ENCODE assay signal across 8 mouse cellular contexts in the genomic region with DNA sequence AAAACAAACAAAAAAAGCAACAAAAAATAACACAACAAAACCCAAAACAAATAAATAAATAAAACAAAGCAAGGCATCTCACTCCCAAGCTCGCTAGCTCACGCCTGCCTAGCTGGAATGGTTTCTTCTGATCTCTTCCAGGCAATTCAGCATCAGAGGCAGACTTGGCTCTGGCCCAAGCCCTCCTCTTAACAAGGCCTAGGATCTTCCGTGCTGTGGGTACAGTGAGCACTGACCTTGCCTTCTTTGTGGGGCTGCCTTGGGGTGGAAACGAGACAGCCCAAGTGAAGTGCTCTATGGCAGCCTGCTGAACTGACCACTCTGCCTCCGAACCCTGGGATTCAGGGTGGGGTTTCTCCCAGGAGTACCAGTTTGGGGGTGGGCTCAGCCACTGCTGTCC. TPM values are rescaled to one million over a fixed set of nuclear protein-coding genes. Genes with fewer than 3 reads are reported as not detected.
DNase-seq lines count a peak whose midpoint lies in the region; ATAC-seq lines count a peak whose summit lies in the region.

No protein-coding gene starts in this region.

- H3K27me3 ChIP-seq in hindbrain, embryonic 16.5 days (replicated peaks; ENCODE audit: control insufficient read depth, insufficient read depth, low read length) = no peaks in the 10 kb centered on the region
- H3K27me3 ChIP-seq in midbrain, embryonic 16.5 days (ENCODE audit: control insufficient read depth, insufficient read depth, low read depth, low read length) = no peaks in the 10 kb centered on the region

- peak overlapping the region; percentile 26 for H3K4me2 ChIP-seq in hindbrain, embryonic 16.5 days (ENCODE audit: low read length)
- peak overlapping the region; percentile 37 for H3K4me2 ChIP-seq in midbrain, embryonic 16.5 days (ENCODE audit: low read length)

- peak overlapping the region; percentile 98 for H3K27ac ChIP-seq in hindbrain, embryonic 16.5 days (ENCODE audit: low read depth, low read length)
- H3K27ac ChIP-seq in midbrain, embryonic 16.5 days (ENCODE audit: low read length) = peak overlapping the region; percentile 99

- H3K36me3 ChIP-seq in hindbrain, embryonic 16.5 days (ENCODE audit: control insufficient read depth, insufficient read depth, low read length) = no peaks in the 10 kb centered on the region
- H3K36me3 ChIP-seq in midbrain, embryonic 16.5 days (ENCODE audit: control insufficient read depth, insufficient read depth, low read length) = no peaks in the 10 kb centered on the region

- WGBS in hindbrain, embryonic 16.5 days = 5% methylated on average over 5 of the region's 5 CpGs
- 11% methylated on average over 5 of the region's 5 CpGs for WGBS in midbrain, embryonic 16.5 days

- ATAC-seq in hindbrain, embryonic 16.5 days = peak; percentile 63
- peak; percentile 59 for ATAC-seq in midbrain, embryonic 16.5 days
- ATAC-seq in inflammation-experienced regulatory T-cells, adult 6 months = no peak

- peak overlapping the region; percentile 58 for H3K9ac ChIP-seq in hindbrain, embryonic 16.5 days (ENCODE audit: low read depth, low read length)
- peak overlapping the region; percentile 62 for H3K9ac ChIP-seq in midbrain, embryonic 16.5 days (ENCODE audit: low read depth, low read length)

- no peak overlapping the region for H3K4me3 ChIP-seq in hindbrain, embryonic 16.5 days (ENCODE audit: low read length)
- no peak overlapping the region for H3K4me3 ChIP-seq in midbrain, embryonic 16.5 days (ENCODE audit: low read depth, low read length)

- peaks cover 34% of the 10 kb centered on the region for H3K4me1 ChIP-seq in hindbrain, embryonic 16.5 days (ENCODE audit: control insufficient read depth, insufficient read depth, low read depth, low read length)
- H3K4me1 ChIP-seq in midbrain, embryonic 16.5 days (ENCODE audit: control insufficient read depth, insufficient read depth, low read length) = peaks cover 61% of the 10 kb centered on the region

- H3K9me3 ChIP-seq in hindbrain, embryonic 16.5 days (ENCODE audit: control insufficient read depth, low read length) = no peaks in the 10 kb centered on the region
- H3K9me3 ChIP-seq in midbrain, embryonic 16.5 days (replicated peaks; ENCODE audit: control insufficient read depth, low read length, poor library complexity, severe bottlenecking) = no peaks in the 10 kb centered on the region

- peak; percentile 55 for DNase-seq in Muller cell, postnatal 12 days (ENCODE audit: inconsistent ontology term)
- peak; percentile 31 to 52 for DNase-seq in adrenal gland, postnatal 4 days (ENCODE audit: low spot score in 2 of 2)
- DNase-seq in frontal cortex, postnatal 36 days (ENCODE audit: low spot score in 2 of 2) = peak; percentile 66 to 78
- peak; percentile 63 to 74 for DNase-seq in left cerebral cortex, adult 18-20 months (ENCODE audit: low spot score in 2 of 2)
- DNase-seq in T-cell, adult 2 months (ENCODE audit: low spot score) = no peak

RNA-seq across cellular contexts. Expression of gene Cstad, which starts 52.0 kb away (rescaled TPM):
- total RNA-seq in adrenal gland, postnatal 4 days (2021) = 1 to 10 TPM; 6.7 to 7.3 TPM
- polyA plus RNA-seq in hindbrain, embryonic 16.5 days (2015; fragmentation: Nextera tagmentation; extraction: Ambion mirVana) = 0.19 and 0.99 TPM in 2 replicates
- total RNA-seq in left cerebral cortex, adult 18-20 months (2021) = 1 to 10 TPM; 3.1 to 4.0 TPM
- 0.62 TPM in 2 replicates for polyA plus RNA-seq in midbrain, embryonic 16.5 days (2015; fragmentation: Nextera tagmentation; extraction: Ambion mirVana)
- polyA plus RNA-seq in inflammation-experienced regulatory T-cells, adult 6 months (2017; shearing (Covaris generic)) = 1 to 10 TPM; 3.0 to 8.3 (median 4.3) TPM
